Mouse (Mus musculus): ENCODE results near the gene Thra. TPM values are rescaled to one million over a fixed set of nuclear protein-coding genes. Genes with fewer than 3 reads are reported as not detected.
"Not testable (repeated sequence)": the region's sequence is repeated elsewhere in the genome, so short reads cannot be mapped to it uniquely, and the experiment has no call there.

Thra gene
- polyA plus RNA-seq, 1 experiment from 2014 or later, result 122 TPM

GRCm38 (mm10) chr11:98721458-98722226 is 18.8 kb upstream of the Thra start:
- Histone ChIP-seq H3K27ac (peak overlapping the region; percentile 12; the same call in 1 of the 2 replicates), H3K9me3 (no peaks in the 10 kb centered on the region), H3K27me3 (no peaks in the 10 kb centered on the region), H3K4me2 (no peak overlapping the region), H3K4me1 (replicated peaks) (peaks cover 13% of the 10 kb centered on the region), H3K9ac (no peak overlapping the region; the same call in 1 of the 2 replicates), H3K36me3 (peaks cover 60% of the 10 kb centered on the region), H3K4me3 (no peak overlapping the region)
- ATAC-seq (ENCODE audit: low FRiP score), result no peak
- 73% methylated on average over 24 of the region's 24 CpGs for WGBS

- peaks cover 59% of the 10 kb centered on the region for H3K36me3 ChIP-seq
- WGBS, result 83% methylated on average over 7 of the region's 7 CpGs
- peak overlapping the region; percentile 29; the same call in 1 of the 2 replicates for H3K9ac ChIP-seq
Observed at GRCm38 (mm10) chr11:98723098-98723497, 17.3 kb upstream of the Thra start.

GRCm38 (mm10) chr11:98725926-98726506 is 14.4 kb upstream of the Thra start:
- H3K4me3 ChIP-seq, result no peak overlapping the region
- H3K36me3 ChIP-seq, result peaks cover 48% of the 10 kb centered on the region
- peaks cover 16% of the 10 kb centered on the region for H3K4me1 ChIP-seq (replicated peaks)
- no peak overlapping the region for H3K4me2 ChIP-seq
- 95% methylated on average over 15 of the region's 15 CpGs for WGBS
- no peaks in the 10 kb centered on the region for H3K9me3 ChIP-seq
- no peak for ATAC-seq (ENCODE audit: low FRiP score)
- no peak overlapping the region for H3K27ac ChIP-seq
- H3K27me3 ChIP-seq, result no peaks in the 10 kb centered on the region
- no peak overlapping the region for H3K9ac ChIP-seq

More at GRCm38 (mm10) chr11:98723098-98723497, 17.3 kb upstream of the Thra start:
- H3K27ac ChIP-seq, result no peak overlapping the region
- no peak for ATAC-seq (ENCODE audit: low FRiP score)
- peaks cover 10% of the 10 kb centered on the region for H3K4me1 ChIP-seq (replicated peaks)
- no peak overlapping the region for H3K4me3 ChIP-seq
- H3K4me2 ChIP-seq, result no peak overlapping the region
- H3K27me3 ChIP-seq, result no peaks in the 10 kb centered on the region
- no peaks in the 10 kb centered on the region for H3K9me3 ChIP-seq

- Histone ChIP-seq H3K4me2 (peak within 1 kb of the TSS; percentile 75), H3K27me3 (no peaks in the 10 kb centered on the region), H3K4me3 (peak within 1 kb of the TSS; percentile 66), H3K27ac (peak within 1 kb of the TSS; percentile 85), H3K9me3 (no peaks in the 10 kb centered on the region), H3K36me3 (peaks cover 37% of the 10 kb centered on the region), H3K9ac (peak within 1 kb of the TSS; percentile 76), H3K4me1 (replicated peaks) (peaks cover 16% of the 10 kb centered on the region)
- peak; percentile 94 for ATAC-seq (ENCODE audit: low FRiP score)
- WGBS, result 0% methylated on average over 16 of the region's 16 CpGs
Observed at GRCm38 (mm10) chr11:98729119-98729588, 11.3 kb upstream of the Thra start, which contains the start of gene Med24. Gene Med24, minus strand, starts transcription at chr11:98729435.

GRCm38 (mm10) chr11:98730727-98731126 is 9.7 kb upstream of the Thra start:
- WGBS, result 70% methylated on average over 4 of the region's 4 CpGs
- Histone ChIP-seq H3K27ac (no peak overlapping the region), H3K9ac (no peak overlapping the region), H3K4me3 (no peak overlapping the region), H3K27me3 (no peaks in the 10 kb centered on the region), H3K4me1 (replicated peaks) (peaks cover 16% of the 10 kb centered on the region), H3K9me3 (no peaks in the 10 kb centered on the region), H3K4me2 (no peak overlapping the region), H3K36me3 (peaks cover 21% of the 10 kb centered on the region)
- ATAC-seq (ENCODE audit: low FRiP score), result no peak

GRCm38 (mm10) chr11:98731134-98731533 is 9.3 kb upstream of the Thra start:
- no peak overlapping the region for H3K9ac ChIP-seq

GRCm38 (mm10) chr11:98734020-98734419 is 6.4 kb upstream of the Thra start:
- Histone ChIP-seq H3K4me3 (no peak overlapping the region), H3K4me1 (replicated peaks) (peaks cover 16% of the 10 kb centered on the region), H3K27ac (no peak overlapping the region), H3K9me3 (no peaks in the 10 kb centered on the region), H3K36me3 (no peaks in the 10 kb centered on the region), H3K4me2 (no peak overlapping the region), H3K9ac (no peak overlapping the region), H3K27me3 (no peaks in the 10 kb centered on the region)
- ATAC-seq (ENCODE audit: low FRiP score), result no peak
- 78% methylated on average over 3 of the region's 3 CpGs for WGBS

More at GRCm38 (mm10) chr11:98731134-98731533, 9.3 kb upstream of the Thra start:
- Histone ChIP-seq H3K4me3 (no peak overlapping the region), H3K27me3 (no peaks in the 10 kb centered on the region), H3K36me3 (peaks cover 17% of the 10 kb centered on the region), H3K27ac (no peak overlapping the region), H3K4me1 (replicated peaks) (peaks cover 16% of the 10 kb centered on the region), H3K9me3 (no peaks in the 10 kb centered on the region), H3K4me2 (no peak overlapping the region)
- ATAC-seq (ENCODE audit: low FRiP score), result no peak
- WGBS, result 66% methylated on average over 5 of the region's 5 CpGs

- H3K9ac ChIP-seq, result no peak overlapping the region
- no peak for ATAC-seq (ENCODE audit: low FRiP score)
- H3K36me3 ChIP-seq, result no peaks in the 10 kb centered on the region
- no peaks in the 10 kb centered on the region for H3K9me3 ChIP-seq
- no peak overlapping the region for H3K4me3 ChIP-seq
- H3K27me3 ChIP-seq, result no peaks in the 10 kb centered on the region
- 89% methylated on average over 4 of the region's 4 CpGs for WGBS
- H3K4me1 ChIP-seq (replicated peaks), result peaks cover 22% of the 10 kb centered on the region
- no peak overlapping the region for H3K27ac ChIP-seq
- no peak overlapping the region for H3K4me2 ChIP-seq
Observed at GRCm38 (mm10) chr11:98735111-98735510, 5.3 kb upstream of the Thra start.

- Histone ChIP-seq H3K4me3 (no peak overlapping the region), H3K36me3 (no peaks in the 10 kb centered on the region), H3K4me1 (replicated peaks) (peaks cover 33% of the 10 kb centered on the region), H3K9me3 (no peaks in the 10 kb centered on the region), H3K9ac (no peak overlapping the region), H3K27ac (no peak overlapping the region), H3K27me3 (no peaks in the 10 kb centered on the region), H3K4me2 (no peak overlapping the region)
- ATAC-seq (ENCODE audit: low FRiP score), result no peak
- WGBS, result 86% methylated on average over 1 of the region's 1 CpGs
Observed at GRCm38 (mm10) chr11:98736176-98736575, 4.3 kb upstream of the Thra start.

GRCm38 (mm10) chr11:98737220-98737619 is 3.2 kb upstream of the Thra start:
- WGBS, result 95% methylated on average over 2 of the region's 2 CpGs
- not testable (repeated sequence) for H3K4me2 ChIP-seq; H3K27ac ChIP-seq; ATAC-seq (ENCODE audit: low FRiP score); H3K27me3 ChIP-seq; H3K4me3 ChIP-seq; H3K36me3 ChIP-seq; H3K9ac ChIP-seq; H3K9me3 ChIP-seq
- H3K4me1 ChIP-seq (replicated peaks), result peaks cover 35% of the 10 kb centered on the region

GRCm38 (mm10) chr11:98738428-98738911 is 2.0 kb upstream of the Thra start:
- Histone ChIP-seq H3K27ac (peak overlapping the region; percentile 100), H3K36me3 (no peaks in the 10 kb centered on the region), H3K4me3 (no peak overlapping the region), H3K4me2 (no peak overlapping the region), H3K9ac (peak overlapping the region; percentile 43; the same call in 1 of the 2 replicates), H3K4me1 (replicated peaks) (peaks cover 44% of the 10 kb centered on the region), H3K9me3 (no peaks in the 10 kb centered on the region), H3K27me3 (no peaks in the 10 kb centered on the region)
- no peak for ATAC-seq (ENCODE audit: low FRiP score)
- WGBS, result 17% methylated on average over 4 of the region's 4 CpGs

GRCm38 (mm10) chr11:98738925-98739324 is 1.5 kb upstream of the Thra start:
- 60% methylated on average over 9 of the region's 9 CpGs for WGBS
- Histone ChIP-seq H3K4me3 (no peak overlapping the region), H3K4me2 (no peak overlapping the region), H3K9ac (peak overlapping the region; percentile 43; the same call in 1 of the 2 replicates), H3K36me3 (no peaks in the 10 kb centered on the region), H3K4me1 (replicated peaks) (peaks cover 49% of the 10 kb centered on the region), H3K27ac (peak overlapping the region; percentile 100), H3K27me3 (no peaks in the 10 kb centered on the region), H3K9me3 (no peaks in the 10 kb centered on the region)
- ATAC-seq (ENCODE audit: low FRiP score), result no peak

Measured in hindbrain, embryonic 13.5 days (tissue).